Mouse (Mus musculus): ENCODE results near the gene Faxc.
A peak's percentile ranks its signal among the peaks of the same experiment; 100 is the strongest.

Gene Faxc

GRCm38 (mm10) chr4:21930971-21931771 lies at the start of gene Faxc:
Faxc (plus strand) TSS chr4:21931329.
- DNase-seq (ENCODE audit: low spot score in 2 of 2): peak; percentile 55 to 60

GRCm38 (mm10) chr4:21882806-21883205 lies 48.3 kb upstream of the Faxc start:
- DNase-seq (ENCODE audit: low spot score in 2 of 2): no peak

GRCm38 (mm10) chr4:21885831-21886230 lies 45.3 kb upstream of the Faxc start:
- DNase-seq (ENCODE audit: low spot score in 2 of 2): no peak

- DNase-seq (ENCODE audit: low spot score in 2 of 2): peak in 1 of 2 experiments; percentile 23
Measured at GRCm38 (mm10) chr4:21931772-21932630, 872 bp downstream of the Faxc start.

GRCm38 (mm10) chr4:21935378-21935777 lies 4.2 kb downstream of the Faxc start:
- DNase-seq (ENCODE audit: low spot score in 2 of 2): no peak

GRCm38 (mm10) chr4:21936424-21936823 lies 5.3 kb downstream of the Faxc start:
- no peak for DNase-seq (ENCODE audit: low spot score in 2 of 2)

- DNase-seq (ENCODE audit: low spot score in 2 of 2): no peak
Measured at GRCm38 (mm10) chr4:21937890-21938289, 6.8 kb downstream of the Faxc start.

- no peak for DNase-seq (ENCODE audit: low spot score in 2 of 2)
Measured at GRCm38 (mm10) chr4:21944672-21945071, 13.5 kb downstream of the Faxc start.

GRCm38 (mm10) chr4:21951444-21951843 lies 20.3 kb downstream of the Faxc start:
- peak in 1 of 2 experiments; percentile 57 for DNase-seq (ENCODE audit: low spot score in 2 of 2)

- peak in 1 of 2 experiments; percentile 53 for DNase-seq (ENCODE audit: low spot score in 2 of 2)
Measured at GRCm38 (mm10) chr4:21952255-21952654, 21.1 kb downstream of the Faxc start.

- DNase-seq (ENCODE audit: low spot score in 2 of 2): peak in 1 of 2 experiments; percentile 51
Measured at GRCm38 (mm10) chr4:21957570-21958321, 26.6 kb downstream of the Faxc start.

- no peak for DNase-seq (ENCODE audit: low spot score in 2 of 2)
Measured at GRCm38 (mm10) chr4:21971949-21972348, 40.8 kb downstream of the Faxc start.

GRCm38 (mm10) chr4:21974126-21974525 lies 43.0 kb downstream of the Faxc start:
- no peak for DNase-seq (ENCODE audit: low spot score in 2 of 2)

- no peak for DNase-seq (ENCODE audit: low spot score in 2 of 2)
Measured at GRCm38 (mm10) chr4:21980471-21980870, 49.3 kb downstream of the Faxc start.

- DNase-seq (ENCODE audit: low spot score in 2 of 2): peak; percentile 33 to 60
Measured at GRCm38 (mm10) chr4:21982449-21982848, 51.3 kb downstream of the Faxc start.

GRCm38 (mm10) chr4:21986857-21987256 lies 55.7 kb downstream of the Faxc start:
- DNase-seq (ENCODE audit: low spot score in 2 of 2): no peak

- DNase-seq (ENCODE audit: low spot score in 2 of 2): no peak
Measured at GRCm38 (mm10) chr4:21987460-21987859, 56.3 kb downstream of the Faxc start.

- no peak for DNase-seq (ENCODE audit: low spot score in 2 of 2)
Measured at GRCm38 (mm10) chr4:21989571-21990091, 58.5 kb downstream of the Faxc start.

GRCm38 (mm10) chr4:21990580-21991235 lies 59.6 kb downstream of the Faxc start:
- no peak for DNase-seq (ENCODE audit: low spot score in 2 of 2)

GRCm38 (mm10) chr4:22017656-22018379 lies 86.7 kb downstream of the Faxc start:
- peak; percentile 60 to 87 for DNase-seq (ENCODE audit: low spot score in 2 of 2)
